Mouse (Mus musculus) hindbrain, embryonic 14.5 days (tissue): ENCODE results near the gene Akp3. TPM values are rescaled to one million over a fixed set of nuclear protein-coding genes. Genes with fewer than 3 reads are reported as not detected.

Experiments used
- ATAC-seq: fragments of 200-750 bp; cut with Nextera tagmentation; 2 replicates; pipeline ENCODE4 v1.8.0; 2017; ENCODE audit warnings: moderate number of reproducible peaks, mild to moderate bottlenecking, moderate TSS enrichment, moderate library complexity; ENCODE audit not compliant: low FRiP score
- DNase-seq: peaks from one replicate; pipeline ENCODE4 v3.0.0-alpha.2; 2015; ENCODE audit warnings: low spot score
- H3K27ac ChIP-seq: fragments of 300-500 bp; sonication (generic); 2 replicates; pipeline ENCODE4 v1.5.1; 2014; ENCODE audit warnings: mild to moderate bottlenecking, moderate library complexity
- H3K27me3 ChIP-seq: fragments of 300-500 bp; sonication (generic); 2 replicates; pipeline ENCODE4 v1.6.1; 2014; ENCODE audit warnings: mild to moderate bottlenecking, low read length, mixed read lengths; ENCODE audit not compliant: control insufficient read depth, insufficient read depth
- H3K36me3 ChIP-seq: fragments of 300-500 bp; sonication (generic); replicated peaks from 2 replicates; pipeline ENCODE4 v1.6.1; 2014; ENCODE audit not compliant: control insufficient read depth, insufficient read depth
- H3K4me1 ChIP-seq: fragments of 300-500 bp; sonication (generic); replicated peaks from 2 replicates; pipeline ENCODE4 v1.6.1; 2014; ENCODE audit warnings: antibody characterized with exemption, low read length, mixed read lengths; ENCODE audit not compliant: control insufficient read depth, insufficient read depth
- H3K4me2 ChIP-seq: fragments of 300-500 bp; sonication (generic); replicated peaks from 2 replicates; pipeline ENCODE4 v1.6.1; 2014; ENCODE audit warnings: mild to moderate bottlenecking, moderate library complexity
- H3K4me3 ChIP-seq: fragments of 300-500 bp; sonication (generic); replicated peaks from 2 replicates; pipeline ENCODE4 v1.5.1; 2014; ENCODE audit warnings: mild to moderate bottlenecking, low read length
- H3K9ac ChIP-seq: fragments of 300-500 bp; sonication (generic); 2 replicates; pipeline ENCODE4 v1.6.1; 2014
- H3K9me3 ChIP-seq: fragments of 300-500 bp; sonication (generic); 2 replicates; pipeline ENCODE4 v1.6.1; 2016; ENCODE audit warnings: low read length; ENCODE audit not compliant: control insufficient read depth
- WGBS: fragments of 180-500 bp; shearing (Covaris S2); extraction: QIAGEN DNeasy Blood & Tissue Kit; methylation state at CpG from one replicate; pipeline ENCODE4 v1.1.7; 2014; 5-methylcytosine and 5-hydroxymethylcytosine counted together
- polyA plus RNA-seq: library from polyadenylated mRNA; unstranded; fragments of >200 nt; fragmentation: Nextera tagmentation; extraction: Ambion mirVana; gene quantifications from 2 replicates; pipeline ENCODE4 v1.2.1, GENCODE M21; 2014

Akp3 gene
- not detected in 2 replicates for polyA plus RNA-seq

DNA sequence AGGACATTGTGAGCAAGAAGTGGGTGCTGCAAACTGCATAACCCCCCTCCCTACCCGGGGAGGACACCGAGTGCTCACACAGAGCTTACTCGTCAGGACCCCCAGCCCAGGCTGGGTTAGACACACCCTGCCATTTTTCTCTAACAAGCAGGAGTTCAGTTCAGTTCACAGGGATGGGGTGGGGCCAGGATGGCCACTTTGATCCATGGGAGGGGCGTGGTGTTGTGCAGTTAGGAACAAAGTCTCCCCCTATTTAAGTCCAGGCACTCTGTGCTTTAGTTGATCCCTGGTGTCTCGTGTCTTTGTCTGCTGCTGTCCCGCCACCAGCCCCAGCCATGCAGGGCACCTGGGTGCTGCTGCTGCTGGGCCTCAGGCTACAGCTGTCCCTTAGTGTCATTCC lies at the start of gene Akp3:
Akp3 (plus strand) TSS at position 301 of the 400 bp plus-strand sequence.
- Histone ChIP-seq H3K4me1 (no peaks in the 10 kb centered on the region), H3K27ac (no peak within 1 kb of the TSS), H3K27me3 (peaks cover 30% of the 10 kb centered on the region), H3K36me3 (no peaks in the 10 kb centered on the region), H3K9me3 (no peaks in the 10 kb centered on the region), H3K9ac (no peak within 1 kb of the TSS), H3K4me2 (no peak within 1 kb of the TSS), H3K4me3 (no peak within 1 kb of the TSS)
- no peak for ATAC-seq
- WGBS = 81% methylated on average over 6 of the region's 6 CpGs
- no peak for DNase-seq

DNA sequence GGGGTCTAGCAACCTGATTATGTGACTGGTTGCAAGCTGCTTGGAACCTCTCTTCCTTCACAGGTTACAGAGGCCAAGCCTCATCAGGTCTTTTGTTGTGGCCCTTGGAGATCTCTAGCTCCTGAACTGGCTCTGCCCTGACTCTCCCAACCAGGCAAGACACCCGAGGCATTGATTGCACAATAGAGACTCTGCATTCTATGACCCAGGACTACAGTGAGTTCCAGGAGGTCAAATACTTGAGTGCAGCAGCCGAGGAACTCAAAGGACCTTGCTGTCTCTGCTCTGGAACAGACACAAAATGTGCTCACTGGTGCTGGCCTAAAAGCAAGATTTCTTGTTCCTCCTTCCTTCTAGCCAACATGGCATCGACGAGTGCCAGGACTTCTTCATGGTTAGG lies 38.6 kb upstream of the Akp3 start:
- no peak for DNase-seq
- no peak for ATAC-seq
- H3K36me3 ChIP-seq = no peaks in the 10 kb centered on the region
- H3K27ac ChIP-seq = no peak overlapping the region
- no peak overlapping the region for H3K4me3 ChIP-seq
- H3K4me1 ChIP-seq = no peaks in the 10 kb centered on the region
- no peaks in the 10 kb centered on the region for H3K27me3 ChIP-seq
- H3K9ac ChIP-seq = no peak overlapping the region
- H3K9me3 ChIP-seq = no peaks in the 10 kb centered on the region
- H3K4me2 ChIP-seq = no peak overlapping the region
- 67% methylated on average over 4 of the region's 4 CpGs for WGBS

DNA sequence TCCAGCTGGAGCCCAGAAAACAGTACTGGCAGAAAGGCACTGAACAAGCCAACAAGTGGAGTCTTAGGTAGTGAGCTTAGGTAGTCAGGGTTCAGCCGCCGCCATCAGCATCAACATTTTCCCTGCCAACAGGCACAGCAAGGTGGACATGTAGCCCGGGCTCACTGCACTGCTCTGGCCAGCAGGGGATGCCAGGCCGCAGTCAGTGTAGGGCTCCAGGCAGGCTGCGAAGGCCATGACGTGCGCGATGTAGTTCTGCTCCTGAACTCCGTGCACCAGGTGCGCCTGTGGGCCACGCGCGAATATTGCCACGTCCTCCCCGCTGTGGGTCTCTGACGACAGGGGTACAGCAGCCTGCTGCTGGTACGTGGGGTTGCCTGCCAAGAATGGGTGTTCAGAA lies 37.8 kb upstream of the Akp3 start:
- Histone ChIP-seq H3K4me2 (no peak overlapping the region), H3K9ac (no peak overlapping the region), H3K9me3 (no peaks in the 10 kb centered on the region), H3K27ac (no peak overlapping the region), H3K36me3 (no peaks in the 10 kb centered on the region), H3K4me3 (no peak overlapping the region), H3K27me3 (no peaks in the 10 kb centered on the region), H3K4me1 (no peaks in the 10 kb centered on the region)
- WGBS = 71% methylated on average over 17 of the region's 17 CpGs
- DNase-seq (no peak), ATAC-seq (no peak)

DNA sequence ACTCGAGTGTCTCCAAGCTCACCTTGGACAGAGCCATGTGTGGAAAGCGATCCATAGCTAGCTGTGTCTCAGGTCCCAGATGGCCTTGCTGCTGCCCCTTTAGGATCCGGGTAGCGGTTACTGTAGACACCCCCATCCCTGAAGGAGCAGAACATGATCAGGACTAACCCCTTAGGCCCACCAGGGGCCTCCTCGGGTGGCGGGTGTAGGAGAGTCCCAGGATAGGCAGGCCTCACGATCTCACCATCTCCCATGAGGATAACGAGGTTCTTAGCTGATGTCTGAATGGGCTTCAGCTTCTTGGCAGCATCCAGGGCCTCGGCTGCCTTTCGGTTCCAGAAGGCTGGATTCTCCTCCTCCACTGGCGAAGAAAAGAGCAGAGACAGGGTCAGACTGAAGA lies 35.5 kb upstream of the Akp3 start:
- Histone ChIP-seq H3K9ac (no peak overlapping the region), H3K4me1 (no peaks in the 10 kb centered on the region), H3K27ac (no peak overlapping the region), H3K9me3 (no peaks in the 10 kb centered on the region), H3K27me3 (no peaks in the 10 kb centered on the region), H3K36me3 (no peaks in the 10 kb centered on the region), H3K4me2 (no peak overlapping the region), H3K4me3 (no peak overlapping the region)
- no peak for DNase-seq
- 92% methylated on average over 11 of the region's 11 CpGs for WGBS
- no peak for ATAC-seq

DNA sequence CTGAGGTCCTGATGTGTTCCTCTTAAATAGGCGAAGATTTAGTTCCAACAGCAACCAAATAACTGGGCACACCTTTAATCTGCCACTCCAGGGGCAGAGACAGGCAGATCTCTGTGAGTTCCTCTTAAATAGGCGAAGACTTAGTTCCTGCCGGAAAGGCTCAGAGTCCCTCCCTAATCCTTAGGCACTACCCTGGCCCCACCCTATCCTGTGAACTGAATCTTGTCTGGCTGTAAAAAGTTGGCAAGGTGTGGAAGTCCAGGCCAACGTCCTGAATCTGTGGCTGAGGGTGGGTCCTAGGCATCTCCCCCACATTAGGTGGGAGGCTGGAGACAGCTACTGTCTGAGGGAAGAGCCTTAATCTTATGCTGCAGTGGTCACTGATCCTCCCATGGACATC lies 34.9 kb upstream of the Akp3 start, which contains the start of gene Alppl2:
Alppl2 (minus strand) TSS at position 101 of the 400 bp plus-strand sequence.
- DNase-seq (no peak), ATAC-seq (no peak)
- WGBS = 92% methylated on average over 4 of the region's 4 CpGs
- no peaks in the 10 kb centered on the region for H3K27me3 ChIP-seq
- H3K9ac ChIP-seq = no peak within 1 kb of the TSS
- no peak within 1 kb of the TSS for H3K4me3 ChIP-seq
- H3K27ac ChIP-seq = no peak within 1 kb of the TSS
- no peaks in the 10 kb centered on the region for H3K9me3 ChIP-seq
- H3K4me2 ChIP-seq = no peak within 1 kb of the TSS
- H3K36me3 ChIP-seq = no peaks in the 10 kb centered on the region
- no peaks in the 10 kb centered on the region for H3K4me1 ChIP-seq

DNA sequence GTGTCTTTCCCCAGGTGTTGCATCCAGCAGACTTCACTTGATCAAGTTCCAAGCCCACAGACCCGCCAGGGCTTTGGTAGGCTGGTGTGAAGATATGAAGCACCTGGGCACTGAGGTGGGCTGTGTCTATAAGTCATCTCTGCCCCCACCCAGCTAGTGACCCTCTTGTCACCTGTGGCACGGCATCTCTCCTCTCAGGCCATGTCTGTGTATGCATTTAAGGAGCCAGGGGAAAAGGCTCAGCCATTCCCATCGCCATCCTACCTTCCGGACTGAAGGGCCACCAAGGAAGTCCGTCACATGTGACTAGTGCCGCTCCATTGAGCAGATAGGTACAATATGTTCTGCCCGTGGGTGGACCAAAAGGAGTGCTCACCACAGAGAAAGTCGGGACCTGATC lies 29.1 kb upstream of the Akp3 start:
- 82% methylated on average over 8 of the region's 8 CpGs for WGBS
- no peak overlapping the region for H3K4me3 ChIP-seq
- H3K27ac ChIP-seq = no peak overlapping the region
- no peak overlapping the region for H3K4me2 ChIP-seq
- no peak overlapping the region for H3K9ac ChIP-seq
- ATAC-seq (no peak), DNase-seq (no peak)
- 0 out of 2 replicates have a peak, but pooled peaks cover 4% of the 10 kb centered on the region for H3K27me3 ChIP-seq
- H3K9me3 ChIP-seq = no peaks in the 10 kb centered on the region
- H3K4me1 ChIP-seq = no peaks in the 10 kb centered on the region
- H3K36me3 ChIP-seq = no peaks in the 10 kb centered on the region

DNA sequence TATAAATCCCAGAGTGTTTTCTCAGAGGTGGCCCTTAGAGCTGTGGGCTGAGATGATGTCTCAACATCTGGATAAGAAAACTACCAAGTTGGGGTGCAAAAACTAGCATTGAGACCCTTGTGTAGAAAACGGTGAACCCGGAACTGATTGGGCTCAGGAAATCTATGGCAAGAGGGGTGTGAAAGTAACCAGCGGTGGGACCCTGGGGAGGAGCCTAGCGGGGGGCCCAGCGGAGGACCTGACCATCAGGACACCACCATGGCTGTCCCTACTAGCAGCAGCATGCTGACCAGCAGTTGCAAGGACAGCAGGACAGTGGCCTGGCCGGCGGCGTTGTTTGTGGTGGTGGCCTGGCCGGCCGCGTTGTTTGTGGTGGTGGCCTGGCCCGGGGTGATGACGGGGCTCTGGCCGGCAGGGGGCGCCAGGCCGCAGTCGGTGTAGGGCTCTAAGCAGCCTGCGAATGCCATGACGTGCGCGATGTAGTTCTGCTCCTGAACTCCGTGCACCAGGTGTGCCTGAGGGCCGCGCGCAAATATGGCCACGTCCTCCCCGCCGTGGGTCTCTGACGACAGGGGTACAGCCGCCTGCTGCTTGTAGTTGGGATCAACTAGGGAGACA lies 26.3 kb upstream of the Akp3 start:
- Histone ChIP-seq H3K9ac (no peak overlapping the region), H3K36me3 (no peaks in the 10 kb centered on the region), H3K4me2 (0 out of 2 replicates have a peak overlapping the region, but pooled peaks have one; percentile 19), H3K27me3 (0 out of 2 replicates have a peak, but pooled peaks cover 4% of the 10 kb centered on the region), H3K4me3 (no peak overlapping the region), H3K27ac (no peak overlapping the region), H3K4me1 (no peaks in the 10 kb centered on the region), H3K9me3 (no peaks in the 10 kb centered on the region)
- DNase-seq = peak; percentile 45
- 11% methylated on average over 29 of the region's 30 CpGs for WGBS
- peak; percentile 57; the same call in 1 of the 2 replicates for ATAC-seq

DNA sequence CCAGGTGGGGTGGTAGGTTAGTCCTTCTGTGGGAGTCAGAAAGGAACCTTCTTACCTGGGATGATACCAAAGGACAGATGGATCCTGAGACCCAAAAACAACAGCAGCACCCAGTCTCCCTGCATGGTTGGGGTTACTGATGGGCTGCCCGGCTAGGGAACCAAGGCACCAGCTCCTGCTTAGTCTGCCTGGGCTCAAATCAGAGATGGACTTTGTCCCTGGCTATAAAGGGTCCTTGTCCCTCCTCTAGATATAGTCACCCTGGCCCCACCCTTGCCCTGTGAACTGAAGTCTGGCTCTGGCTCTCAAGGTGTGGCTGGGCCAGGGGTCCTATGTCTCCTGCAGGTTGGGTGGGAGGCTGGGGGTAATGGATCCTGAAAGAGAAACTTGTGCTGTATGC lies 23.4 kb upstream of the Akp3 start, which contains the start of gene Alpi:
Alpi (minus strand) TSS at position 196 of the 400 bp plus-strand sequence.
- 100% methylated on average over 1 of the region's 1 CpGs for WGBS
- Histone ChIP-seq H3K36me3 (no peaks in the 10 kb centered on the region), H3K4me1 (no peaks in the 10 kb centered on the region), H3K27me3 (0 out of 2 replicates have a peak, but pooled peaks cover 4% of the 10 kb centered on the region), H3K4me2 (no peak within 1 kb of the TSS), H3K9ac (no peak within 1 kb of the TSS), H3K27ac (no peak within 1 kb of the TSS), H3K4me3 (no peak within 1 kb of the TSS), H3K9me3 (no peaks in the 10 kb centered on the region)
- ATAC-seq = no peak
- DNase-seq = no peak

DNA sequence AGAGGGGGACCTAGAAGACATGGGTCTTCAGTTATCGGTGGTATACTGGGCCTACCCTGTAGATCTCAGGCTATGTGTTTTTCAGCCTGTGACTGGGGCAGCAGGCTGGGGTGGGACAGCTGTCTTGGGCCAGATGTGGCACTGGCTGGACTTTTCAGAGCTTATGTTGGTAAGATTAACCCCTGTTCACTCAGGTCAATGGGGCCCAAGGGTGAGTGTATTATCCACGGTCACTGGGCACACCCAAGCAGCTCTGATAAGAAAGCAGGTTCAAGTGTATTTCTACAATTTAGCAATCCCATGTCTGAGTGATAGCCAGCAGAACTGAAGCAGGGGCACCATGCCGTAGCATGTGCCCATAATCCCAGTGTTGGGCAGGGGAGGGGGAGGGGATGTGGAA lies 22.7 kb upstream of the Akp3 start:
- Histone ChIP-seq H3K4me3 (no peak overlapping the region), H3K27me3 (0 out of 2 replicates have a peak, but pooled peaks cover 4% of the 10 kb centered on the region), H3K4me1 (no peaks in the 10 kb centered on the region), H3K27ac (no peak overlapping the region), H3K4me2 (no peak overlapping the region), H3K36me3 (no peaks in the 10 kb centered on the region), H3K9me3 (no peaks in the 10 kb centered on the region), H3K9ac (no peak overlapping the region)
- 87% methylated on average over 3 of the region's 3 CpGs for WGBS
- DNase-seq (no peak), ATAC-seq (no peak)
